Mouse (Mus musculus): Measurements from ENCODE around the gene Zbtb49.

Gene Zbtb49

GRCm38 (mm10) chr5:38220328-38220912, at the start of gene Zbtb49, which contains the start of gene Lyar:
Gene Zbtb49, minus strand, starts transcription at chr5:38220457.
Gene Lyar, plus strand, starts transcription at chr5:38220470.
- DNase-seq (ENCODE audit: low spot score) = peak; percentile 91

GRCm38 (mm10) chr5:38260107-38260682, 39.9 kb upstream of the Zbtb49 start, which contains the start of gene Tmem128:
Gene Tmem128, plus strand, starts transcription at chr5:38260185.
- DNase-seq (ENCODE audit: low spot score) = peak; percentile 67

DNA sequence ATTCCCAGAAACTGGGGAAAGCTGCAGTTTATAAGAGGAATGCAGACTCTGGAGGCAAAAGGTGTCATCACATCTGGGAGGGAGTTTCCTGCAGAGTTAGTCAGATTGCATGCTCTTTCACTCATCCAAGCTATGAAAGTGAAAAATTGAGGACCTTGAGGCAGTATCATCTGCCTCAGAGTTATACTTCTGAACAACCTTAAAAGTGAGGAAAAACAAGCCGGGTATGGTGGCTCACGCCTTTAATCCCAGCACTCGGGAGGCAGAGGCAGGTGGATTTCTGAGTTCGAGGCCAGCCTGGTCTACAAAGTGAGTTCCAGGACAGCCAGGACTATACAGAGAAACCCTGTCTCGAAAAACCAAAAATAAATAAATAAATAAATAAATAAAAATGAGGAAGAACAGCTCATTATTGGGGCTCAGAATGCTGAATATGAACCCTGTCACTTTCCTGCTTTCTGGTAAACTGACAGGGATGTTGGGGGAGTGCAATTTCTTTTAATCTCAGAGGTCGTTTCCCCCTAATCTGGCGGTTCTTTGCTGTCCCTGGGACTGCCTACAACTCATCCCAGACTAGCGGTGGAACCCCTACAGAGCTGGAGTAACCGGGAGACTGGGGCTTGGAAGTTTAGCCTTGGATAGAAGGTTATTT, 39.3 kb upstream of the Zbtb49 start:
- no peak for DNase-seq (ENCODE audit: low spot score)

DNA sequence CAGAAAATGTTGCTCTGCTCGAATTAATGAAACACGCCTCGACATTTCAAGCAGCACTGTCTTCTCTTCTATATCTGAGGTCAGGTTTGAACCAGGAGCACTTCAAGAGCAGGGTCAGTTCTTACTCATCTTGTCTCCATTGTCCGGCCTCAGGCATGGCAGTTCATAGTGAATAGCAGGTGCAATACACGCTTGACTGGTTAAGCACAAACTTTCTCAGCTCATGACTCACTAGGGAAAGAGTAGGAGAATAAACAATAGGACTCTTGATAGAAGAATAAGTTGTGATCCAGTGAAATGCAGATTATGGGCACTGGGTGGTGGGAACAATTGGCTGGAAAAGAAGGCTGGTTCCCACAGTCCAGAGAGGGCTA, 38.5 kb upstream of the Zbtb49 start:
- no peak for DNase-seq (ENCODE audit: low spot score)

DNA sequence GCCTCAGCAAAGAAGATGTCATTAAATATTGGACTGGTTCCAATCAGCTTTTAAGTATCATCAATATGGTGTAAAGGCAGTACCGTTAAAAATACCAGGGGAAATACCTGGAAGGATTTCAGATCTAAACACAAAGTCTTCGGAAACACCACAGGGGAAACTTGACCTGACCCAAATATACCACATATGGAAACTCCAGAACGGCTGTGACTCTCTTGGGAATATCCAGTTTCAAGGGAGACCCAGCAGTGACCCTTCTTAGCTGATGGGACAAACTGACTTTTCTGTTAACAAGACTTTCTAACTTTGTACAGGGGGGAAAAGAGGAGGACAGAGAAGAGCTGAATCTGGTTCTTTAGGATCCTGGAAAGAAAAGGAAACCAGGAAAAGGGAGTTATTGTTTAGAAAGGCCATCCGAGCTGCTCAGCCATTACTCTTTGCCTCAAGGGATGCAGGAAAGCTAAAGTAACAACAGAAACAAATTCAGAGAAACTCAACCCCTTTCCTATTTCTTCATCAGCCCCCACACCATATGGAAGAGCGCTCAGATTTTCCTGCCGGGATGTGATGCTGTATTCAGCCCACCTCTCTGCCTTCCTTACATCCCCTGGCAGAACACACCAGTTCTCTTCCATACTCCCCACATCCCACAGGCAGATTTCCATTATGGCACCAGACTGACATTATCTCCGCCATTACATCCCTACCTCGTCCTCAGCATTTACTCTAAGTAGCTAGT, 37.9 kb upstream of the Zbtb49 start:
- DNase-seq (ENCODE audit: low spot score) = no peak

- no peak for DNase-seq (ENCODE audit: low spot score)
Measured at GRCm38 (mm10) chr5:38256551-38256950, 36.3 kb upstream of the Zbtb49 start.

DNA sequence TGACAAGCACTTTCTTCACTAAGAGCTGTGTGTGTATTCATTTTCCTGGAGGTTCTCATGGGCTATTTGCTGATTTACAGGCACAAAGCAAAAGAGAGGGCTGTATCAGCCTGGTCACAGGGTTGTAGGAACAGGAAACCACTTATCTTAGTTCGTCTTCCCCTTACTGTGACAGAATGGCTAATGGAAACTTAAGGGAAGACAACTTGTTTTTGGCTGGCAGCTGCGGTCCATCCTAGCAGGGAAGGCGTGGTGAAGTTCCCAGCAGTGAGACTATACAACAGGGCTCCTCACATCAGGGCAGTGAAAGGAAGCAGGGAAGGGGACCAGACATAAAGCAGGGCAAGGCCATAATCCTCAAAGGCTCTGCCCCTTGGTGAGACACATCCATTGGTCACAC, 35.4 kb upstream of the Zbtb49 start:
- DNase-seq (ENCODE audit: low spot score) = no peak

- DNase-seq (ENCODE audit: low spot score) = no peak
Measured at GRCm38 (mm10) chr5:38255195-38255594, 34.9 kb upstream of the Zbtb49 start.

DNA sequence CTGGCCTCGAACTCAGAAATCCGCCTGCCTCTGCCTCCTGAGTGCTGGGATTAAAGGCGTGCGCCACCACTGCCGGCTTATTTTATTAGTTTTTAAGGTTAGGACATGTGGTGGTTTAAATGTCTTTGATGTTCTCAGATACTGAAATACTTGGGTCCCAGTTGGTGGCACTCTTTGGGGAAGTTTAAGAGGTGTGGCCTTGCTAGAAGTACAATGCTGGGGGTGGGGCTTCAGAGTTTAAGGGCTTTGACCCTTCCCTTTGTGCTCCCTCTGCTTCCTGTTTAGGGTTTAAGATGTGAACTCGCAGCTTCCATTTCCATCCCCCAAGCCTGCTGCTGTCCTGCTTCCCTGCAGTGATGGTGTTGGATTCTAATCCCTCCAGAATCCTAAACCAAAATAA, 21.7 kb upstream of the Zbtb49 start:
- no peak for DNase-seq (ENCODE audit: low spot score)

DNA sequence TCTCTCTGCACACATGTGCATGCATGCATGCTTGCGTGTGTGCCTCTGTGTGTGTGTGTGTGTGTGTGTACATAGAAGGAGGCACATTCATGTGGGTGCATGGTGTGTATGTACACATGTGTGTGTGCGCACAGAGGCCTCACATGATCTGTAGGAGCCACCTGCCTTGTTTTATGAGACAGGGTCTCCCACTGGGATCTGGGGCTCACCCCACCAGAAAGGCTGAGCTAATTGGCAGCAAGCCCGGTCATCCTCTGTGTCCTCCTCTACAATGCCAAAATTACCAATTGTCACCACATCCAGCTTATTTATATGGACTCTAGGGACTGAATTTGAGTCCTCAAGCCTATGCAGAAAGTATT, 21.2 kb upstream of the Zbtb49 start:
- DNase-seq (ENCODE audit: low spot score) = no peak

GRCm38 (mm10) chr5:38240727-38241472, 20.6 kb upstream of the Zbtb49 start:
- peak; percentile 23 for DNase-seq (ENCODE audit: low spot score)

- DNase-seq (ENCODE audit: low spot score) = no peak
Measured at GRCm38 (mm10) chr5:38236627-38237026, 16.4 kb upstream of the Zbtb49 start.

GRCm38 (mm10) chr5:38235422-38235821, 15.2 kb upstream of the Zbtb49 start:
- DNase-seq (ENCODE audit: low spot score) = peak; percentile 13

- no peak for DNase-seq (ENCODE audit: low spot score)
Measured at GRCm38 (mm10) chr5:38219771-38220307, 418 bp downstream of the Zbtb49 start.

- DNase-seq (ENCODE audit: low spot score) = no peak
Measured at GRCm38 (mm10) chr5:38213009-38213408, 7.2 kb downstream of the Zbtb49 start.

GRCm38 (mm10) chr5:38211691-38212090, 8.6 kb downstream of the Zbtb49 start:
- DNase-seq (ENCODE audit: low spot score) = no peak

DNA sequence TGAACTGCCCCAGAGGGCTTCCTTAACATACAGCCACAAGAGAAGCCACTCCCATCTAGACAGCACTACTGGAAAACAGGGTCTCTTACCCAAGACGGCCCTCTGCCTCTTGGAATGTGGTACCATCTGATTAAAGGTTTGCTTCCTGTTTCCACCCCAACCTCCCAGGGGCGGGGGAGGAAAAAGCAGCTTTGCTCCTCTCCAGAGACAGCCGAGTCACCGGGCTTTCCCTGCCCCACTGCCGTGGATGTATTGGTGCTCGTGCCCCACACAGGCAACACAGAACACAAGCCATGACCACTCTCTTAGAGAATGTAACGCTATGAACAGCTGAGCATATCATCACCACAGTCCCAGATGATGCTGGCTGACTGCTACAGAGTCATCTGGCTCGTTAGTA, 11.3 kb downstream of the Zbtb49 start:
- DNase-seq (ENCODE audit: low spot score) = no peak

- no peak for DNase-seq (ENCODE audit: low spot score)
Measured at GRCm38 (mm10) chr5:38205303-38205726, 14.9 kb downstream of the Zbtb49 start.

GRCm38 (mm10) chr5:38199686-38200085, 20.6 kb downstream of the Zbtb49 start:
- no peak for DNase-seq (ENCODE audit: low spot score)

GRCm38 (mm10) chr5:38197482-38197823, 22.8 kb downstream of the Zbtb49 start:
- peak; percentile 72 for DNase-seq (ENCODE audit: low spot score)

GRCm38 (mm10) chr5:38196821-38197481, 23.3 kb downstream of the Zbtb49 start:
- no peak for DNase-seq (ENCODE audit: low spot score)

All from yolk sac, embryonic 10.5 days (tissue).